Mouse (Mus musculus) erythroblast, embryonic 14.5 days (primary cell): ENCODE results near the gene Sesn3. TPM values are rescaled to one million over a fixed set of nuclear protein-coding genes. Genes with fewer than 3 reads are reported as not detected.

Experiments
- H3K27me3 ChIP-seq: 2 replicates; pipeline ENCODE4 v1.6.1; 2012; ENCODE audit warnings: inconsistent platforms; ENCODE audit not compliant: control insufficient read depth
- H3K36me3 ChIP-seq: 2 replicates; pipeline ENCODE4 v1.6.1; 2012; ENCODE audit warnings: mild to moderate bottlenecking, inconsistent platforms; ENCODE audit not compliant: control insufficient read depth
- H3K4me1 ChIP-seq: 2 replicates; pipeline ENCODE4 v1.6.1; 2012; ENCODE audit warnings: inconsistent platforms; ENCODE audit not compliant: control insufficient read depth
- H3K4me3 ChIP-seq: replicated peaks from 2 replicates; pipeline ENCODE3; 2012; ENCODE audit warnings: moderate library complexity, mild to moderate bottlenecking, inconsistent platforms
- H3K9me3 ChIP-seq: 2 replicates; pipeline ENCODE4 v1.6.1; 2012; ENCODE audit warnings: low read length, inconsistent platforms, mixed read lengths; ENCODE audit not compliant: control insufficient read depth
- GATA1 ChIP-seq: IDR thresholded peaks from 2 replicates; pipeline ENCODE4 v1.6.1; 2012; ENCODE audit warnings: low read length, inconsistent platforms, mixed read lengths
- TAL1 ChIP-seq: IDR thresholded peaks from 3 replicates; pipeline ENCODE4 v1.6.1; 2012; ENCODE audit warnings: low read length, inconsistent platforms, mixed read lengths
- polyA plus RNA-seq: library from polyadenylated mRNA; stranded (reverse); fragments of >175 nt; gene quantifications from 2 replicates; pipeline ENCODE4 v1.2.3, GENCODE M21; 2012

The Sesn3 gene
- polyA plus RNA-seq, 1 experiment: 0.02 TPM

DNA sequence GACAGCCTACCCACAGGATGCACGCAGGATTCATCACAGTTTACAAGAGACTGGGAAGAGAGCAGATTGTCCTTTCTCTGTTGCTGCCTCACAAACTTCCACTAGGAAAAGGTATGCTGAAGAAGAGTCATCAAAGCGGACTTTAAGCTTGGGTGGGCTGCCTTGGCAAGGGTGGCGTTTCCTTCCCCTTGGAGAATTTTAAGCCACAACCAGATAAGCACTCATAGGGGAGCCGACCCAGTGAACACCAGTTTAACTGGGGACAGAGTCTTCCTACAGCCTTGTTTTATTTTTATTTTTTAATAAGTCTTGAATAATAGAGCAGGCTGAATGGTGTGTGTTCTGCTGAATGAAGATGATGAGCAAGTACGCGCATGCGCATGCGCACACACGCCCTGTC lies 89.9 kb downstream of the Sesn3 start:
- H3K27me3 ChIP-seq: no peaks in the 10 kb centered on the region
- H3K36me3 ChIP-seq: peaks cover 98% of the 10 kb centered on the region
- H3K4me1 ChIP-seq: peaks cover 93% of the 10 kb centered on the region
- TF ChIP-seq TAL1 (no peak), GATA1 (no peak)
- H3K4me3 ChIP-seq: no peak overlapping the region
- peaks cover 10% of the 10 kb centered on the region for H3K9me3 ChIP-seq

DNA sequence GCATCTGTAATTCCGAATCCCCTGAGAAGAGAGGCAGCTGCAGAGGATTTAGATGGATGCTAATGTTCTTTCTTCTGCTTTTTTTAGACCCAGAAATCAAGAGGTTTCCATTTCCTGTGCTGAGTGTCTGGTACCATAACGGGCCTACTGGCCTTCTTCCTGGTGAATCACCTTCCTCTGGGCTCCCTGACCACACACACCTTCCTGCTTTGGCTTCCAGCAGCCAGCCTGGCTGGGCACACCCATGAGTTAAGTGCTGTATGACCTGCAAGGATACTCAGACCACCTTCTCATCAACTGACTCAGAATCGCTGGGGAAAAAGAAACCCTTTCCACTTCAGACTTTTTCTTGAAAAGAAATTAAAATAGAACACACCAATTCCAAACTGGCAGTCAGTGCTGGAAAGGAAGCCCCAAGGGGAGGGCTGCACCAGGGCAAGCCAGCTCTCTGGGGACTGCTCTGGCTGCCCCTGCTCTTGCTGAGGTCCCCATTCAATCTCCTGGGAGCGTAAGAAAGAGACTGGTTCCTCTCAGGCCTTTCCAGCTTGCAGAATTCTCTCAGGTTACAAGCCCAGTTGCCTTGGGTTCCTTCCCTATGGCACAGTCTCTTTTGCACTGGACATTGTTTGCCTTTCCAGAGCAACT lies 90.7 kb downstream of the Sesn3 start:
- peaks cover 10% of the 10 kb centered on the region for H3K9me3 ChIP-seq
- no peaks in the 10 kb centered on the region for H3K27me3 ChIP-seq
- peaks cover 95% of the 10 kb centered on the region for H3K4me1 ChIP-seq
- peaks cover 98% of the 10 kb centered on the region for H3K36me3 ChIP-seq
- H3K4me3 ChIP-seq: no peak overlapping the region
- TF ChIP-seq TAL1 (no peak), GATA1 (no peak)

DNA sequence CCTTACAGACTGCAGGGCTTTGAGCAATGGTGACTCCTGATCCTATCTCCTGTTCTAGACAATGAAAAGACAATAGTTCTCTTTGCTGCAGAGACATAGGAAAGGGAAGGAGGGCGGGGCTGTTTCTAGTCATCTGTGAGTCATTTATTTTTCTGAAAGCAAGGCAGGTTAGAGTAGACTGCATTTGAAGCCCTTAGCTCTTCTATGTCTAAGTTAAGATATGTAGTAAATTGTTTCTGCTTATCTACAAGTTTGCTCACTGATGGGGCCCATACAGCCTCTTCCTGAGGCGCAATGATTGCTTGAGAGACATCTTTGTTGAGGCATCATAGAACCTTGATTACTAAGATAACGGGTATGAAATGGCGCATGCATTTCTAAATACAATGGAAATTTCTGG lies 93.0 kb downstream of the Sesn3 start:
- H3K4me1 ChIP-seq: peaks cover 97% of the 10 kb centered on the region
- peaks cover 10% of the 10 kb centered on the region for H3K9me3 ChIP-seq
- peak overlapping the region; percentile 5 for H3K4me3 ChIP-seq
- TF ChIP-seq GATA1 (no peak; the same call in 1 of the 2 replicates), TAL1 (no peak)
- peaks cover 98% of the 10 kb centered on the region for H3K36me3 ChIP-seq
- H3K27me3 ChIP-seq: no peaks in the 10 kb centered on the region

DNA sequence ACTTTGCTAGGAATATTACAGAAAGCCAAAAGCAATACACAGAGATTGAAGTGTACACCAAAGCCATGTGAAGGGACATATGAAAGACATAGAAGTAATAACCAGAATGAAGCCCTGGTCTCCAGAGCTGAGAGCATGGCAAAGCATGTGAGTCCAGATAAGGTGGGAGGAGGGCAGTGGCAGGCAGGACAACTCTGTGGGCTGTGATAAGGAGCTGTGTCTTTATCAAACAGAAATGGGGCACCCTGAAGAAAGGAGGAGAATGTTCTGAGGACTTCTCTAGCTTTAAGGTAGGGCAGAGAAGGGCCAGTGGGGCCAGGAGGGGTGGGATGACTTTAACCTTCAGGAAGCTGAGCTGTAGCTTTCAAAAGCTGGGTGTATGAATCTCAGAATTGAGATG lies 94.4 kb downstream of the Sesn3 start:
- peaks cover 98% of the 10 kb centered on the region for H3K36me3 ChIP-seq
- no peaks in the 10 kb centered on the region for H3K27me3 ChIP-seq
- peaks cover 97% of the 10 kb centered on the region for H3K4me1 ChIP-seq
- TF ChIP-seq GATA1: peak; percentile 97
- peak; percentile 90 for TF ChIP-seq TAL1
- peaks cover 10% of the 10 kb centered on the region for H3K9me3 ChIP-seq
- H3K4me3 ChIP-seq: peak overlapping the region; percentile 57

DNA sequence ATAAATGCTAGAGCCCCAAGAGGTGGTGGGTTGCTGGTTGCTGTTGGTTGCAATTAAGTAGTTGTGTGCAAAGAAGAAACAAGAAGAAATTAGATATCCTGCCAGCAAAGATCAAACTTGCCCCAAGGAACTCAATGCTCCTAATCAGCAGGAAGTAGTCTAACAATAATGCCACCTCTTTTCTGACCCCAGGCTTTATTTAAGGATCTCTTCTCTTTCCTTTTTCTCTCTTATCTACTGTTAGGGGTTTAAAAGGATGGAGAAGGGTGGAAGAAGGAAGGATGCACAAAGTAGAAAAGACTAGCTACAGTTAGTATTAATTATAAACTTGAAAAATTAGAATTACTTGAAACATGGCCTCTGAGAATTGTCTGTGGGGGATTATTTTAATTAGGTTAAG lies 97.6 kb downstream of the Sesn3 start:
- Histone ChIP-seq H3K27me3 (no peaks in the 10 kb centered on the region), H3K9me3 (peaks cover 10% of the 10 kb centered on the region), H3K4me1 (peaks cover 97% of the 10 kb centered on the region), H3K36me3 (peaks cover 100% of the 10 kb centered on the region), H3K4me3 (no peak overlapping the region)
- no peak for TF ChIP-seq TAL1
- no peak for TF ChIP-seq GATA1

DNA sequence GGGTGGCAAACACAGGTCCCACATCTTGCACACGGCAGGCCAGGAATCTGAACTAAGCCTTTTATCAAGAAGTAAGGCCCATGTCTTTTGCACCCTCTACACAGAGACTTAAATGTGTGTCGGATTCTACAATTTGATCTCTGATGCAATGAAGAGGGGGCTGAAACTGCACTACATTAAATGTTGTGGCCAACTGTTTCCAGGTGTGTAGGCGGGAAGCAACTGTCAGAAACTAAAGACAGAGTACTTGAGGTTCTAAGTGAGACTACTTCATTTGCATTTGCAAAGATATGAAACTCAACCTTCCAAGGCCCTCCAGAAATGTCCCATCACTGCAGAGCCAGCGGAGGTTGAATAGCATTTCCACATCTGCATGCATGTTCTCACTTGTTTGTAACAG lies 101.3 kb downstream of the Sesn3 start:
- no peak overlapping the region for H3K4me3 ChIP-seq
- H3K9me3 ChIP-seq: no peaks in the 10 kb centered on the region
- no peaks in the 10 kb centered on the region; the same call in 1 of the 2 replicates for H3K27me3 ChIP-seq
- H3K36me3 ChIP-seq: peaks cover 90% of the 10 kb centered on the region
- no peak for TF ChIP-seq TAL1
- H3K4me1 ChIP-seq: peaks cover 87% of the 10 kb centered on the region

DNA sequence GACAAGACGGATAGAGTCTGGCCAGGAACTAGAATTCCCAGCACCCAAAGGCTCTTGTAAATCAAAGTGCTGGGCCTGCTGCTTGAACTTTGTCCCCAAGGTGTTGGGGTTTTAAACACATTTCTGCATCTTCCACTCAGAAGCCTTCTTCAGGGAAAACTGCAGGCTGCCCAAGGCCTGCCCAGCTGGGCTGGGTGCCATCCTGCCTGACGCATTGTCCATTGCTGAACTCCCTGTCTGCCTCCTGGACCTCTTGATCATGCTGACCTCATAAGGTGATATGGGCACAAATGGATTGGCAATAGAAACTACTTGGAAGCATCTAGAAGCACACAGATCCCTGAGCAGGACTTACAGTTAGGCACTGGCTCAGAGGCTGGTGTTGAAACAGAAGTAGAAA lies 103.3 kb downstream of the Sesn3 start:
- Histone ChIP-seq H3K27me3 (no peaks in the 10 kb centered on the region; the same call in 1 of the 2 replicates), H3K4me3 (peak overlapping the region; percentile 85), H3K4me1 (peaks cover 85% of the 10 kb centered on the region), H3K36me3 (peaks cover 70% of the 10 kb centered on the region), H3K9me3 (no peaks in the 10 kb centered on the region)
- no peak for TF ChIP-seq GATA1

DNA sequence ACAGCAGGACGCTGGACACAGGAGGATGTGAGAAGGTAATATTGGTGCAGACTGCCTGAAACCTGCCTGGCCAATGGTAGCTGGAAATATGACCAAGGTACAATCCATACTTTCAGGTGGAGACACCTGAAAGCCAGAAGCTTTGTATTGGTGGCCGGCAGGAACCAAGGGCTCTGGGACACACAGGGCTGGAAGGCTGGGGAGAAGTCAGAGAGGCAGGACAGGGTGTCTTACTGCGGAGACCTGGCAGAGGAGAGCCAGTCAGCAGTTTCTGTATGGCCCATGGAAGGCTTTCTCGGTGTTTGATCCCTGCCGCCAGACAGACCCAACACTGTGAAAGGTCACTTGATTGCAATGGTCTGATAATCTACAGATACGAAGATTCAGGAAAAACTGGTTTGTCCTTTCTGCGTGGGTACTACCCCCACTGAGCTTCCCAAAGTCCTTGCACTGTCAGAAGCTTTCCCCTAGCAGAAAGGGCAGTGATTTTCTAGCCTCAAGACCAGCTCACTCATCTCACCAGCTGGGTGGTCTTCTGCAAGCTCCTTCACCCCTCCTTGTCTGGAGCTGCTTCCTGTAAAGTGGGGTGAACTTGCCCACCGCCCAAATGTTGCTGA lies 105.0 kb downstream of the Sesn3 start:
- Histone ChIP-seq H3K27me3 (no peaks in the 10 kb centered on the region; the same call in 1 of the 2 replicates), H3K9me3 (peaks cover 7% of the 10 kb centered on the region), H3K36me3 (peaks cover 64% of the 10 kb centered on the region), H3K4me3 (peak overlapping the region; percentile 85), H3K4me1 (peaks cover 83% of the 10 kb centered on the region)
- TF ChIP-seq GATA1 (no peak), TAL1 (no peak)

DNA sequence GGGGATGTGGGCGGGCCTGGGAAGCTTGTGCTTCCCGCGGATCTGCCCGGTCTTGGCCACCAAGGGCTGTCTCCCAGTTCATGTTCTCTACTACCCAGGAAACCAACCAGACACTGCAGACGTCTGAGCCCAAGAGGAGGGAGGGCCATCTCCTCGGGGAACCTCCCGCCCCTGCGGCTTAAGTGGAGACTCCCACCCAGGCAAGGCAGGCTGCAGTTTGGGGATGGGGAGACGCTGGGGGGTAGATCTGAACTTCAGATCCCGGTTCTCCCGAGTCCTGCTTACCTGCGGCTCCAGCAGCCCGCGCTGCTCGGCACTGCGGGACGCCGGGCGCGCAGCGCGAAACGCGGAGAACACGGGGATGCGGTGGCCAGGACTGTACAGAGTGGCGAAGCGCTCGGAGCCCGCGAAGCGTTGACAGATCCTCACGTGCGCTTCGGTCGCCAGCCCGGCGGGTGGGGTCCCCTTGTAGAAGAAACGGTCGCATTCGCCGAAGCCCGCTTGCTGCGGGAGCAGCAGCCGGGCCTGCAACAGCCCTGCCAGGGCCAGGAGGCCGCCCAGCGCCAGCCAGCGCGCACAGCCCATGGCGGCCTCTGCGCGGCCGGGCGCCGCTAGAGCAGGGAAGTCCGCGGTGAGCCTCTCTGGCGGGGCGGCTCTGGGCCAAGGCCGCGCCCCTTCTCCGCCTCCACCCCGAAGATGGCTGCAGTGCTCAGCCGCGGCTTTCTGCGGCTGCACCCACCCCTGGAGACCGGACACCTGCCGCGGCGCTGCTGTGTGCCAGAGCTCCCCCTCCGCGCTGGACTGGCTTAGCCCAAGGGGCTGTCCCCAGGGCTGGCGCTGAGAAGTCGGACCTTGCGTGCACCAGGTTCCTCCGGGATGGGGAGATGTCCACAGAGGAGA lies 105.8 kb downstream of the Sesn3 start:
- Histone ChIP-seq H3K36me3 (peaks cover 57% of the 10 kb centered on the region), H3K4me3 (peak overlapping the region; percentile 85), H3K27me3 (no peaks in the 10 kb centered on the region; the same call in 1 of the 2 replicates), H3K9me3 (peaks cover 7% of the 10 kb centered on the region), H3K4me1 (peaks cover 84% of the 10 kb centered on the region)
- TF ChIP-seq TAL1: no peak
- TF ChIP-seq GATA1: no peak
